Mouse (Mus musculus) MEL (cell line): ENCODE measurements around the gene Gnl1. TPM values are rescaled to one million over a fixed set of nuclear protein-coding genes. Genes with fewer than 3 reads are reported as not detected.

Experiments
- DNase-seq: peaks from one replicate; pipeline ENCODE4 v3.0.0; 2011; ENCODE audit warnings: low read depth, low spot score
- H3K27ac ChIP-seq: 2 replicates; pipeline ENCODE4 v1.5.1; 2012; ENCODE audit warnings: low read depth, mild to moderate bottlenecking, control low read depth, low read length, moderate library complexity; ENCODE audit not compliant: control insufficient read depth
- H3K27me3 ChIP-seq, 2 experiments: fragments of 150-350 bp in 1 of 2; sonication (generic) in 1 of 2; 2 replicates each; pipeline ENCODE4 v1.6.1; 2012; ENCODE audit warnings: low read length in 2 of 2, mild to moderate bottlenecking in 2 of 2, improper control_type of control experiment in 1 of 2, moderate library complexity in 1 of 2; ENCODE audit not compliant: insufficient read depth in 2 of 2, control insufficient read depth in 1 of 2
- H3K36me3 ChIP-seq, 2 experiments: 2 replicates each; pipeline ENCODE4 v1.6.1; 2012 to 2014; ENCODE audit warnings: low read length in 2 of 2, improper control_type of control experiment in 1 of 2, inconsistent platforms in 1 of 2, mild to moderate bottlenecking in 1 of 2; ENCODE audit not compliant: insufficient read depth in 2 of 2, control insufficient read depth in 1 of 2
- H3K4me1 ChIP-seq, 2 experiments: fragments of 150-350 bp in 1 of 2; sonication (generic) in 1 of 2; 2 replicates each; pipeline ENCODE4 v1.6.1; 2012; ENCODE audit warnings: low read length in 2 of 2, improper control_type of control experiment in 1 of 2, mild to moderate bottlenecking in 1 of 2; ENCODE audit not compliant: insufficient read depth in 2 of 2, control insufficient read depth in 1 of 2
- H3K4me3 ChIP-seq, 2 experiments: fragments of 150-350 bp in 1 of 2; sonication (generic) in 1 of 2; 2 replicates each; pipeline ENCODE4 v1.5.1; 2012; ENCODE audit warnings: low read depth in 2 of 2, low read length in 2 of 2, mild to moderate bottlenecking in 2 of 2, moderate library complexity in 2 of 2, control low read depth in 1 of 2, improper control_type of control experiment in 1 of 2; ENCODE audit not compliant: control insufficient read depth in 1 of 2, insufficient read depth in 1 of 2
- H3K79me2 ChIP-seq: 2 replicates; pipeline ENCODE4 v1.6.1; 2012; ENCODE audit warnings: mild to moderate bottlenecking, low read length, moderate library complexity; ENCODE audit not compliant: control insufficient read depth, poor library complexity, insufficient read depth
- H3K9ac ChIP-seq: 2 replicates; pipeline ENCODE4 v1.6.1; 2012; ENCODE audit warnings: low read depth, mild to moderate bottlenecking, control low read depth, low read length, moderate library complexity; ENCODE audit not compliant: control insufficient read depth, poor library complexity, severe bottlenecking
- H3K9me3 ChIP-seq: fragments of 150-350 bp; sonication (generic); replicated peaks from 2 replicates; pipeline ENCODE4 v1.6.1; 2012; ENCODE audit warnings: mild to moderate bottlenecking, low read length, improper control_type of control experiment, moderate library complexity; ENCODE audit not compliant: insufficient read depth
- BHLHE40 ChIP-seq: IDR thresholded peaks from 2 replicates; pipeline ENCODE4 v1.6.1; 2012; ENCODE audit warnings: low read depth, mild to moderate bottlenecking, inconsistent platforms, low read length, improper control_type of control experiment, borderline replicate concordance
- CHD1 ChIP-seq: IDR thresholded peaks from 2 replicates; pipeline ENCODE4 v1.6.1; 2012; ENCODE audit warnings: low read depth, mild to moderate bottlenecking, inconsistent platforms, low read length, improper control_type of control experiment
- CHD2 ChIP-seq: IDR thresholded peaks from 2 replicates; pipeline ENCODE4 v1.6.1; 2011; ENCODE audit warnings: low read length, improper control_type of control experiment
- CTCF ChIP-seq, 3 experiments: IDR thresholded peaks in 2 of 3; conservative IDR thresholded peaks in 1 of 3; 2 replicates each; pipeline ENCODE4 v1.5.1; 2011 to 2012; ENCODE audit warnings: low read length in 3 of 3, low read depth in 2 of 3, mild to moderate bottlenecking in 2 of 3, improper control_type of control experiment in 1 of 3, inconsistent platforms in 1 of 3, mixed read lengths in 1 of 3, moderate library complexity in 1 of 3; ENCODE audit not compliant: control insufficient read depth in 1 of 3, insufficient read depth in 1 of 3, poor library complexity in 1 of 3, severe bottlenecking in 1 of 3
- E2F4 ChIP-seq: IDR thresholded peaks from 2 replicates; pipeline ENCODE4 v1.6.1; 2011; ENCODE audit warnings: low read depth, low read length, improper control_type of control experiment, borderline replicate concordance
- ELF1 ChIP-seq: IDR thresholded peaks from 2 replicates; pipeline ENCODE4 v1.6.1; 2014; ENCODE audit warnings: low read depth, mild to moderate bottlenecking, inconsistent platforms, low read length, improper control_type of control experiment, moderate library complexity
- EP300 ChIP-seq, 2 experiments: IDR thresholded peaks; 2 replicates each; pipeline ENCODE4 v1.6.1; 2011; ENCODE audit warnings: improper control_type of control experiment in 2 of 2, low read length in 2 of 2, low read depth in 1 of 2, mild to moderate bottlenecking in 1 of 2
- ETS1 ChIP-seq: IDR thresholded peaks from 2 replicates; pipeline ENCODE4 v1.6.1; 2012; ENCODE audit warnings: low read depth, mild to moderate bottlenecking, inconsistent platforms, low read length, improper control_type of control experiment, moderate library complexity
- GABPA ChIP-seq: IDR thresholded peaks from 2 replicates; pipeline ENCODE4 v1.6.1; 2012; ENCODE audit warnings: low read depth, mild to moderate bottlenecking, inconsistent platforms, low read length, improper control_type of control experiment, moderate library complexity
- GATA1 ChIP-seq: IDR thresholded peaks from 2 replicates; pipeline ENCODE4 v1.6.1; 2011; ENCODE audit warnings: low read depth, low read length, improper control_type of control experiment
- HCFC1 ChIP-seq: IDR thresholded peaks from 2 replicates; pipeline ENCODE4 v1.6.1; 2012; ENCODE audit warnings: low read depth, mild to moderate bottlenecking, inconsistent platforms, low read length, improper control_type of control experiment, moderate library complexity
- JUND ChIP-seq: IDR thresholded peaks from 2 replicates; pipeline ENCODE4 v1.6.1; 2011; ENCODE audit warnings: low read depth, mild to moderate bottlenecking, improper control_type of control experiment, low read length
- KAT2A ChIP-seq: conservative IDR thresholded peaks from 2 replicates; pipeline ENCODE4 v1.6.1; 2012; ENCODE audit warnings: low read depth, low read length, improper control_type of control experiment, inconsistent platforms
- MAFK ChIP-seq: IDR thresholded peaks from 2 replicates; pipeline ENCODE4 v1.6.1; 2011; ENCODE audit warnings: low read depth, mild to moderate bottlenecking, low read length, improper control_type of control experiment, borderline replicate concordance
- MAX ChIP-seq: IDR thresholded peaks from 2 replicates; pipeline ENCODE4 v1.6.1; 2011; ENCODE audit warnings: low read length, improper control_type of control experiment
- MAZ ChIP-seq: IDR thresholded peaks from 2 replicates; pipeline ENCODE4 v1.6.1; 2012; ENCODE audit warnings: low read depth, mild to moderate bottlenecking, inconsistent platforms, low read length, improper control_type of control experiment
- MEF2A ChIP-seq: IDR thresholded peaks from 2 replicates; pipeline ENCODE4 v1.6.1; 2014; ENCODE audit warnings: low read depth, mild to moderate bottlenecking, inconsistent platforms, low read length, improper control_type of control experiment; ENCODE audit not compliant: poor library complexity, insufficient replicate concordance, severe bottlenecking; ENCODE audit errors: extremely low read depth
- MXI1 ChIP-seq: IDR thresholded peaks from 2 replicates; pipeline ENCODE4 v1.6.1; 2011; ENCODE audit warnings: mild to moderate bottlenecking, low read depth, low read length, improper control_type of control experiment
- MYB ChIP-seq: IDR thresholded peaks from 2 replicates; pipeline ENCODE4 v1.6.1; 2011; ENCODE audit warnings: mild to moderate bottlenecking, low read depth, low read length, improper control_type of control experiment
- MYC ChIP-seq: IDR thresholded peaks from 2 replicates; pipeline ENCODE4 v1.6.1; 2011; ENCODE audit warnings: low read depth, mild to moderate bottlenecking, low read length, improper control_type of control experiment, moderate library complexity
- NELFE ChIP-seq: IDR thresholded peaks from 2 replicates; pipeline ENCODE4 v1.6.1; 2011; ENCODE audit warnings: low read depth, low read length, improper control_type of control experiment
- POLR2A ChIP-seq, 2 experiments: IDR thresholded peaks; 2 replicates each; pipeline ENCODE4 v1.6.1; 2011 to 2012; ENCODE audit warnings: low read length in 2 of 2, mild to moderate bottlenecking in 2 of 2, control low read depth in 1 of 2, improper control_type of control experiment in 1 of 2, low read depth in 1 of 2, moderate library complexity in 1 of 2; ENCODE audit not compliant: control insufficient read depth in 1 of 2, insufficient read depth in 1 of 2, poor library complexity in 1 of 2
- POLR2AphosphoS2 ChIP-seq: IDR thresholded peaks from 2 replicates; pipeline ENCODE4 v1.6.1; 2011; ENCODE audit warnings: low read length, improper control_type of control experiment
- POLR2AphosphoS5 ChIP-seq: IDR thresholded peaks from 2 replicates; pipeline ENCODE4 v1.6.1; 2012; ENCODE audit warnings: low read depth, borderline replicate concordance, mild to moderate bottlenecking, inconsistent platforms, low read length, moderate library complexity, mixed read lengths
- RAD21 ChIP-seq: IDR thresholded peaks from 2 replicates; pipeline ENCODE4 v1.6.1; 2011; ENCODE audit warnings: mild to moderate bottlenecking, low read depth, low read length, improper control_type of control experiment
- RCOR1 ChIP-seq: IDR thresholded peaks from 2 replicates; pipeline ENCODE4 v1.6.1; 2012; ENCODE audit warnings: low read depth, mild to moderate bottlenecking, inconsistent platforms, low read length, improper control_type of control experiment
- SIN3A ChIP-seq: IDR thresholded peaks from 2 replicates; pipeline ENCODE4 v1.6.1; 2012; ENCODE audit warnings: low read length, improper control_type of control experiment, inconsistent platforms
- TBP ChIP-seq: IDR thresholded peaks from 2 replicates; pipeline ENCODE4 v1.8.0; 2011; ENCODE audit warnings: low read depth, low read length, improper control_type of control experiment
- TCF12 ChIP-seq: IDR thresholded peaks from 2 replicates; pipeline ENCODE4 v1.6.1; 2014; ENCODE audit warnings: low read depth, mild to moderate bottlenecking, inconsistent platforms, low read length, improper control_type of control experiment, moderate library complexity
- UBTF ChIP-seq: IDR thresholded peaks from 2 replicates; pipeline ENCODE4 v1.6.1; 2012; ENCODE audit warnings: low read depth, mild to moderate bottlenecking, inconsistent platforms, low read length, improper control_type of control experiment, moderate library complexity, borderline replicate concordance; ENCODE audit not compliant: insufficient read depth
- USF2 ChIP-seq, 2 experiments: IDR thresholded peaks; 2 replicates each; pipeline ENCODE4 v1.6.1; 2011 to 2012; ENCODE audit warnings: improper control_type of control experiment in 2 of 2, low read length in 2 of 2, borderline replicate concordance in 1 of 2, inconsistent platforms in 1 of 2, low read depth in 1 of 2, mild to moderate bottlenecking in 1 of 2; ENCODE audit not compliant: insufficient read depth in 1 of 2
- ZC3H11A ChIP-seq: IDR thresholded peaks from 2 replicates; pipeline ENCODE4 v1.6.1; 2012; ENCODE audit warnings: low read depth, mild to moderate bottlenecking, inconsistent platforms, low read length, improper control_type of control experiment
- ZKSCAN1 ChIP-seq: IDR thresholded peaks from 2 replicates; pipeline ENCODE4 v1.6.1; 2012; ENCODE audit warnings: low read depth, mild to moderate bottlenecking, inconsistent platforms, low read length, improper control_type of control experiment, moderate library complexity
- ZMIZ1 ChIP-seq: IDR thresholded peaks from 2 replicates; pipeline ENCODE4 v1.6.1; 2012; ENCODE audit warnings: low read depth, mild to moderate bottlenecking, inconsistent platforms, low read length, improper control_type of control experiment, moderate library complexity
- ZNF384 ChIP-seq: IDR thresholded peaks from 2 replicates; pipeline ENCODE4 v1.6.1; 2012; ENCODE audit warnings: low read depth, mild to moderate bottlenecking, inconsistent platforms, low read length, improper control_type of control experiment
- polyA plus RNA-seq, 2 experiments: library from polyadenylated mRNA; stranded (reverse) in 1 of 2; unstranded in 1 of 2; fragments of >175 nt in 1 of 2; fragments of >200 nt in 1 of 2; gene quantifications; 2 replicates each; pipeline versions ENCODE4 v1.2.1 to v1.2.4; 2012; ENCODE audit warnings: low replicate concordance in 2 of 2, low read depth in 1 of 2; ENCODE audit not compliant: insufficient read length in 2 of 2, insufficient read depth in 1 of 2, missing spikeins in 1 of 2
- total RNA-seq: library from RNA; depleted of rRNA; stranded (reverse); fragments of 300-350 nt; gene quantifications from 2 replicates; pipeline ENCODE4 v1.2.3, GENCODE M21; 2012; rRNA removed

The Gnl1 gene
- 50.7 and 57.1 TPM in 2 replicates for total RNA-seq
- polyA plus RNA-seq = 10 to 100 TPM in 1 of 2 experiments, not detected in 1; 98.5 TPM

- Histone ChIP-seq H3K4me3 (peak within 1 kb of the TSS; percentile 95 to 96), H3K27ac (peak within 1 kb of the TSS; percentile 92), H3K36me3 (peaks cover 1 to 8% of the 10 kb centered on the region in 2 experiments), H3K9me3 (no peaks in the 10 kb centered on the region), H3K9ac (peak within 1 kb of the TSS; percentile 94), H3K4me1 (peaks cover 2 to 5% of the 10 kb centered on the region in 2 experiments; a peak in 3 of 4 replicates), H3K27me3 (no peaks in the 10 kb centered on the region), H3K79me2 (peaks cover 32% of the 10 kb centered on the region)
- peak; percentile 96 for DNase-seq
- TF ChIP-seq MXI1 (peak; percentile 96), ZC3H11A (no peak), UBTF (no peak), ZKSCAN1 (no peak), ETS1 (0 out of 2 replicates have a peak, but pooled peaks have one; percentile 25), MAZ (peak; percentile 76; the same call in 1 of the 2 replicates), MEF2A (no peak), EP300 (IDR thresholded peaks at IDR 0.05; ENCODE audit: low read depth in 1 of 2, low read length in 2 of 2) (no peak), NELFE (peak; percentile 36), E2F4 (no peak), ELF1 (no peak), SIN3A (peak; percentile 92), ZNF384 (no peak), POLR2AphosphoS2 (no peak), CHD2 (no peak), CHD1 (no peak), RCOR1 (no peak), BHLHE40 (peak; percentile 88), KAT2A (no peak; the same call in 1 of the 2 replicates), POLR2A (IDR thresholded peaks at IDR 0.05; ENCODE audit: control insufficient read depth in 1 of 2, insufficient read depth in 1 of 2, low read depth in 1 of 2, low read length in 2 of 2, poor library complexity in 1 of 2) (peak; percentile 11 to 43; a peak in 2 of 4 replicates), USF2 (IDR thresholded peaks at IDR 0.05; ENCODE audit: borderline replicate concordance in 1 of 2, insufficient read depth in 1 of 2, low read depth in 1 of 2, low read length in 2 of 2) (no peak), ZMIZ1 (no peak), TCF12 (no peak), RAD21 (no peak), POLR2AphosphoS5 (no peak), TBP (no peak), GABPA (no peak), CTCF (IDR thresholded peaks at IDR 0.05 in 2 of 3, conservative IDR thresholded peaks at IDR 0.05 in 1 of 3; ENCODE audit: control insufficient read depth in 1 of 3, insufficient read depth in 1 of 3, low read depth in 2 of 3, low read length in 3 of 3, poor library complexity in 1 of 3, severe bottlenecking in 1 of 3) (no peak), HCFC1 (peak; percentile 86), MYC (no peak), GATA1 (no peak), JUND (no peak), MAFK (no peak), MYB (no peak), MAX (peak; percentile 93)
Measured at GRCm38 (mm10) chr17:35979401-35980362, at the start of gene Gnl1, which contains the start of gene Prr3. TSS of gene Gnl1 (plus strand) at chr17:35979851. TSS of gene Prr3 (minus strand) at chr17:35980236.
